In genomic region chr17:29824512-29825120, GRCm38 (mm10) we compare ENCODE assay signal across 20 mouse cellular contexts.
A peak's percentile ranks its signal among the peaks of the same experiment; 100 is the strongest.
DNase-seq lines count a peak whose midpoint lies in the region; ATAC-seq and TF ChIP-seq lines count a peak whose summit lies in the region.
"Had no signal": no experiment of that assay in that cellular context is flagged by ENCODE, and none has a peak within 500 bp of the region (broad histone marks: within the 10 kb centered on the region; RNA-seq: fewer than 3 reads in every experiment).

No protein-coding gene starts in this region.

- H3K9ac ChIP-seq in liver, postnatal 0 days (replicated peaks), result no peak overlapping the region
- no peak overlapping the region for H3K9ac ChIP-seq in liver, embryonic 12.5 days
- no peak overlapping the region for H3K9ac ChIP-seq in heart, embryonic 14.5 days (ENCODE audit: low read length)
- H3K9ac ChIP-seq: forebrain, embryonic 15.5 days; hindbrain, embryonic 13.5 days; liver, embryonic 15.5 days had no signal

- TF ChIP-seq POLR2A in myocyte (IDR thresholded peaks at IDR 0.05; ENCODE audit: insufficient read length, low read depth), result no peak

- no peak overlapping the region for H3K4me3 ChIP-seq in liver, postnatal 0 days (ENCODE audit: low read depth, low read length)
- no peak overlapping the region for H3K4me3 ChIP-seq in liver, embryonic 12.5 days
- no peak overlapping the region for H3K4me3 ChIP-seq in heart, embryonic 14.5 days (ENCODE audit: control insufficient read depth in 1 of 2, insufficient read depth in 1 of 2, low read depth in 1 of 2, low read length in 2 of 2)
- no peak overlapping the region for H3K4me3 ChIP-seq in myocyte
- H3K4me3 ChIP-seq: forebrain, embryonic 15.5 days; hindbrain, embryonic 13.5 days; liver, embryonic 15.5 days had no signal

- no peaks in the 10 kb centered on the region for H3K27me3 ChIP-seq in liver, postnatal 0 days (ENCODE audit: insufficient read depth, low read length)
- peaks cover 71% of the 10 kb centered on the region for H3K27me3 ChIP-seq in liver, embryonic 12.5 days (replicated peaks)
- peaks cover 4% of the 10 kb centered on the region; the same call in 1 of the 2 replicates for H3K27me3 ChIP-seq in heart, embryonic 14.5 days (ENCODE audit: control insufficient read depth, insufficient read depth, low read length)
- no peaks in the 10 kb centered on the region for H3K27me3 ChIP-seq in myocyte (ENCODE audit: control insufficient read depth, insufficient read depth, insufficient read length)
- H3K27me3 ChIP-seq: forebrain, embryonic 15.5 days had no signal

- no peaks in the 10 kb centered on the region for H3K36me3 ChIP-seq in liver, postnatal 0 days (replicated peaks; ENCODE audit: insufficient read depth, low read length)
- H3K36me3 ChIP-seq in liver, embryonic 12.5 days, result no peaks in the 10 kb centered on the region
- H3K36me3 ChIP-seq in heart, embryonic 14.5 days (ENCODE audit: control insufficient read depth, insufficient read depth, low read length), result no peaks in the 10 kb centered on the region
- no peaks in the 10 kb centered on the region for H3K36me3 ChIP-seq in myocyte (ENCODE audit: control insufficient read depth, insufficient read depth)
- H3K36me3 ChIP-seq: forebrain, embryonic 15.5 days; hindbrain, embryonic 13.5 days; liver, embryonic 15.5 days had no signal

- peaks cover 2% of the 10 kb centered on the region; the same call in 1 of the 2 replicates for H3K4me1 ChIP-seq in liver, postnatal 0 days (ENCODE audit: insufficient read depth)
- peaks cover 32% of the 10 kb centered on the region for H3K4me1 ChIP-seq in liver, embryonic 12.5 days
- H3K4me1 ChIP-seq in heart, embryonic 14.5 days (ENCODE audit: control insufficient read depth in 2 of 2, insufficient read depth in 2 of 2, low read length in 2 of 2), result peaks cover 22 to 23% of the 10 kb centered on the region in 2 experiments
- H3K4me1 ChIP-seq: forebrain, embryonic 15.5 days had no signal

- 65% methylated on average over 4 of the region's 4 CpGs for WGBS in liver, postnatal 0 days (ENCODE audit: insufficient replicate concordance)
- WGBS in liver, embryonic 12.5 days (ENCODE audit: insufficient replicate concordance), result 67% methylated on average over 4 of the region's 4 CpGs
- 56% methylated on average over 4 of the region's 4 CpGs for WGBS in heart, embryonic 14.5 days

- no peaks in the 10 kb centered on the region for H3K79me2 ChIP-seq in myocyte (ENCODE audit: control insufficient read depth, insufficient read depth)

- no peak overlapping the region for H3K27ac ChIP-seq in liver, postnatal 0 days (ENCODE audit: low read depth)
- no peak overlapping the region for H3K27ac ChIP-seq in liver, embryonic 12.5 days
- peak overlapping the region; percentile 58 to 85; a peak in 2 of 4 replicates for H3K27ac ChIP-seq in heart, embryonic 14.5 days (replicated peaks in 1 of 2; ENCODE audit: control insufficient read depth in 1 of 2, insufficient read depth in 1 of 2, low read depth in 2 of 2, low read length in 2 of 2)
- H3K27ac ChIP-seq: forebrain, embryonic 15.5 days; hindbrain, embryonic 13.5 days; liver, embryonic 15.5 days; macrophage had no signal

- ATAC-seq in liver, postnatal 0 days, result peak; percentile 77
- no peak for ATAC-seq in liver, embryonic 12.5 days
- no peak for ATAC-seq in heart, embryonic 14.5 days (ENCODE audit: insufficient number of reproducible peaks, insufficient read depth, low FRiP score, low read depth)
- ATAC-seq in cerebellum, adult (ENCODE audit: insufficient number of reproducible peaks, low FRiP score, low TSS enrichment), result no peak
- ATAC-seq: forebrain, embryonic 15.5 days; lung, postnatal 0 days had no signal

- peak; percentile 40 for DNase-seq in liver, postnatal 0 days
- peak; percentile 45 for DNase-seq in heart, adult 8-10 months (ENCODE audit: low spot score)
- no peak for DNase-seq in layer of hippocampus, postnatal 25 days (ENCODE audit: extremely low spot score in 1 of 2, low spot score in 1 of 2)
- no peak for DNase-seq in cerebellum, adult 9-10 months
- DNase-seq: cerebellum, adult 9-11 months; gastrocnemius, postnatal 10 days; kidney, adult 11 months; kidney, postnatal 4 days; right cerebral cortex, postnatal 14 days; thymus, postnatal 14 days had no signal

- TF ChIP-seq EP300 in liver, postnatal 0 days (IDR thresholded peaks at IDR 0.05; ENCODE audit: low read depth), result no peak

- H3K4me2 ChIP-seq in liver, postnatal 0 days (ENCODE audit: low read depth, low read length), result no peak overlapping the region
- no peak overlapping the region for H3K4me2 ChIP-seq in liver, embryonic 12.5 days
- no peak overlapping the region for H3K4me2 ChIP-seq in heart, embryonic 14.5 days (ENCODE audit: low read length)
- peak overlapping the region; percentile 56 for H3K4me2 ChIP-seq in myocyte (ENCODE audit: low read depth)
- H3K4me2 ChIP-seq: forebrain, embryonic 15.5 days; hindbrain, embryonic 13.5 days; liver, embryonic 15.5 days; midbrain, embryonic 11.5 days had no signal

- H3ac ChIP-seq in myocyte (ENCODE audit: control insufficient read depth, insufficient read length), result no peak overlapping the region

- no peak for TF ChIP-seq CTCF in liver, postnatal 0 days (IDR thresholded peaks at IDR 0.05; ENCODE audit: low read depth)

- no peaks in the 10 kb centered on the region for H3K9me3 ChIP-seq in liver, postnatal 0 days (ENCODE audit: low read length)
- no peaks in the 10 kb centered on the region for H3K9me3 ChIP-seq in liver, embryonic 12.5 days (replicated peaks)
- H3K9me3 ChIP-seq in heart, embryonic 14.5 days (ENCODE audit: control insufficient read depth, low read length), result no peaks in the 10 kb centered on the region
- H3K9me3 ChIP-seq: forebrain, embryonic 15.5 days; hindbrain, embryonic 13.5 days; liver, embryonic 15.5 days had no signal

TF ChIP-seq in myocyte, 11 proteins besides CTCF, POLR2A, EP300 and RAD21:
- TF ChIP-seq MYOD1 (IDR thresholded peaks at IDR 0.05; ENCODE audit: control insufficient read depth in 1 of 3, insufficient read length in 2 of 3, low read depth in 2 of 3), result peak in 1 of 3 experiments; percentile 3
- TF ChIP-seq MAX (IDR thresholded peaks at IDR 0.05; ENCODE audit: low read depth), result no peak
- no peak for TF ChIP-seq TCF12 (IDR thresholded peaks at IDR 0.05; ENCODE audit: insufficient read depth, poor library complexity, severe bottlenecking)

Comparison
In these comparisons a context has a peak if more than half of its experiments do, and no peak if none do; other contexts are left out.
1. DNase-seq: peak in liver, postnatal 0 days (single experiment) and heart, adult 8-10 months (single experiment); none in layer of hippocampus, postnatal 25 days (0 of 2) and cerebellum, adult 9-10 months (single experiment).
2. H3K27ac ChIP-seq: peak in heart, embryonic 14.5 days (2 of 2); none in liver, postnatal 0 days (single experiment) and liver, embryonic 12.5 days (single experiment).